Mouse (Mus musculus) liver, embryonic 14.5 days (tissue): ENCODE data around the gene Polr3b.

Experiments
- CTCF ChIP-seq: IDR thresholded peaks from 2 replicates; pipeline ENCODE4 v1.5.1; 2016; ENCODE audit warnings: antibody characterized with exemption, low read depth, control low read depth
- EP300 ChIP-seq: IDR thresholded peaks from 2 replicates; pipeline ENCODE4 v1.6.1; 2016; ENCODE audit warnings: antibody characterized with exemption, low read depth

DNA sequence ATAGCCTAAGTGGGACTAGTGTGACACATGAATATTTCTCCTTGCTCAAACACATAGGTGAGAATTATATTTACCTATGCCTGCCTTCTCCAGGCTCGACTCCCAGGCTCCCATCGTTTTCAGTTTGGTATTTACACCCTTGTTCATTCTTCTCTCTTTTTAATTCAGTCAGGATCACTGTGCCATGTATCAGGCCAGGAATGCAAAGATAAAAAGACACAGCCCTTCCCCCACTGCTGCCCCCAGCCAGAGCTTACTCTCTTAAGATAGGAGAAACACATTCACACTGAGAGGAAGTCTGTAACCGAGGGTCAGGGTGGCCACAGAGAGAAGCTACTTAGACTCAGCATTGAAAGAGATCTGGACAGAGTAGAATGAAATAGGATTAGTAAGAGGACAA lies 10.4 kb upstream of the Polr3b start:
- no peak for TF ChIP-seq CTCF
- no peak for TF ChIP-seq EP300
